Mouse (Mus musculus): ENCODE results near the gene Ros1. TPM values are rescaled to one million over a fixed set of nuclear protein-coding genes. Genes with fewer than 3 reads are reported as not detected.

Ros1 gene
- not detected for polyA plus RNA-seq (2012; fragmentation: generic; extraction: Trizol)
- long read RNA-seq, experiment 1: 0 reads
- long read RNA-seq, experiment 2: 0 reads

- Histone ChIP-seq H3ac (ENCODE audit: control insufficient read depth, insufficient read length, low read depth) (no peak within 1 kb of the TSS), H3K27me3 (ENCODE audit: control insufficient read depth, insufficient read depth, insufficient read length) (no peaks in the 10 kb centered on the region), H3K79me3 (ENCODE audit: low read depth) (no peaks in the 10 kb centered on the region), H3K79me2 (ENCODE audit: control insufficient read depth, insufficient read depth) (no peaks in the 10 kb centered on the region), H3K36me3 (ENCODE audit: control insufficient read depth, insufficient read depth) (no peaks in the 10 kb centered on the region), H3K4me3 (ENCODE audit: insufficient read depth, poor library complexity, severe bottlenecking) (no peak within 1 kb of the TSS)
- TF ChIP-seq MAX (IDR thresholded peaks at IDR 0.05) (no peak), USF1 (IDR thresholded peaks at IDR 0.05; ENCODE audit: low read depth) (no peak), FOSL1 (IDR thresholded peaks at IDR 0.05; ENCODE audit: insufficient read depth, low read length, poor library complexity, severe bottlenecking) (no peak)
These were observed at the start of gene Ros1 for GRCm38 (mm10) chr10:52194957-52195852. TSS of gene Ros1 (minus strand) at chr10:52195244.

GRCm38 (mm10) chr10:52242680-52243323, 47.8 kb upstream of the Ros1 start:
- H3K79me2 ChIP-seq (ENCODE audit: control insufficient read depth, insufficient read depth): peaks cover 17% of the 10 kb centered on the region
- H3ac ChIP-seq (ENCODE audit: control insufficient read depth, insufficient read length, low read depth): no peak overlapping the region
- H3K4me3 ChIP-seq (ENCODE audit: insufficient read depth, poor library complexity, severe bottlenecking): no peak overlapping the region
- TF ChIP-seq CEBPB (IDR thresholded peaks at IDR 0.05; ENCODE audit: low read depth) (no peak), MYOG (IDR thresholded peaks at IDR 0.05; ENCODE audit: control insufficient read depth, extremely low read depth, insufficient read length) (no peak), CTCF (IDR thresholded peaks at IDR 0.05; ENCODE audit: control insufficient read depth, insufficient read depth, insufficient read length) (no peak)
- H3K27me3 ChIP-seq (ENCODE audit: control insufficient read depth, insufficient read depth, insufficient read length): no peaks in the 10 kb centered on the region
- no peaks in the 10 kb centered on the region for H3K36me3 ChIP-seq (ENCODE audit: control insufficient read depth, insufficient read depth)
- peaks cover 10% of the 10 kb centered on the region for H3K79me3 ChIP-seq (ENCODE audit: low read depth)

- H3K79me2 ChIP-seq (ENCODE audit: control insufficient read depth, insufficient read depth): peaks cover 19% of the 10 kb centered on the region
- no peak overlapping the region for H3K4me3 ChIP-seq (ENCODE audit: insufficient read depth, poor library complexity, severe bottlenecking)
- H3ac ChIP-seq (ENCODE audit: control insufficient read depth, insufficient read length, low read depth): no peak overlapping the region
- peaks cover 10% of the 10 kb centered on the region for H3K79me3 ChIP-seq (ENCODE audit: low read depth)
- TF ChIP-seq MAX (IDR thresholded peaks at IDR 0.05) (no peak), CTCF (IDR thresholded peaks at IDR 0.05; ENCODE audit: control insufficient read depth, insufficient read depth, insufficient read length) (no peak), USF1 (IDR thresholded peaks at IDR 0.05; ENCODE audit: low read depth) (no peak), MYOG (IDR thresholded peaks at IDR 0.05; ENCODE audit: control insufficient read depth, extremely low read depth, insufficient read length) (no peak), FOSL1 (IDR thresholded peaks at IDR 0.05; ENCODE audit: insufficient read depth, low read length, poor library complexity, severe bottlenecking) (no peak), CEBPB (IDR thresholded peaks at IDR 0.05; ENCODE audit: low read depth) (no peak), MYOD1 (IDR thresholded peaks at IDR 0.05; ENCODE audit: control insufficient read depth, insufficient read length, low read depth) (no peak)
- H3K36me3 ChIP-seq (ENCODE audit: control insufficient read depth, insufficient read depth): peaks cover 1% of the 10 kb centered on the region
- no peaks in the 10 kb centered on the region for H3K27me3 ChIP-seq (ENCODE audit: control insufficient read depth, insufficient read depth, insufficient read length)
These were observed 47.0 kb upstream of the Ros1 start for GRCm38 (mm10) chr10:52242015-52242414.

GRCm38 (mm10) chr10:52235461-52235860, 40.4 kb upstream of the Ros1 start:
- H3K79me3 ChIP-seq (ENCODE audit: low read depth): peaks cover 15% of the 10 kb centered on the region
- H3K79me2 ChIP-seq (ENCODE audit: control insufficient read depth, insufficient read depth): peaks cover 34% of the 10 kb centered on the region
- H3K36me3 ChIP-seq (ENCODE audit: control insufficient read depth, insufficient read depth): peaks cover 4% of the 10 kb centered on the region
- TF ChIP-seq USF1 (IDR thresholded peaks at IDR 0.05; ENCODE audit: low read depth): no peak
- TF ChIP-seq MAX (IDR thresholded peaks at IDR 0.05): no peak
- no peak for TF ChIP-seq CEBPB (IDR thresholded peaks at IDR 0.05; ENCODE audit: low read depth)
- no peak for TF ChIP-seq MYOD1 (IDR thresholded peaks at IDR 0.05; ENCODE audit: control insufficient read depth, insufficient read length, low read depth)
- TF ChIP-seq FOSL1 (IDR thresholded peaks at IDR 0.05; ENCODE audit: insufficient read depth, low read length, poor library complexity, severe bottlenecking): no peak
- TF ChIP-seq CTCF (IDR thresholded peaks at IDR 0.05; ENCODE audit: control insufficient read depth, insufficient read depth, insufficient read length): no peak
- TF ChIP-seq MYOG (IDR thresholded peaks at IDR 0.05; ENCODE audit: control insufficient read depth, extremely low read depth, insufficient read length): no peak
- H3K27me3 ChIP-seq (ENCODE audit: control insufficient read depth, insufficient read depth, insufficient read length): no peaks in the 10 kb centered on the region
- no peak overlapping the region for H3ac ChIP-seq (ENCODE audit: control insufficient read depth, insufficient read length, low read depth)
- H3K4me3 ChIP-seq (ENCODE audit: insufficient read depth, poor library complexity, severe bottlenecking): no peak overlapping the region

- H3K27me3 ChIP-seq (ENCODE audit: control insufficient read depth, insufficient read depth, insufficient read length): no peaks in the 10 kb centered on the region
- H3K79me3 ChIP-seq (ENCODE audit: low read depth): peaks cover 14% of the 10 kb centered on the region
- peak overlapping the region; percentile 79 for H3K4me3 ChIP-seq (ENCODE audit: insufficient read depth, poor library complexity, severe bottlenecking)
- no peak for TF ChIP-seq CTCF (IDR thresholded peaks at IDR 0.05; ENCODE audit: control insufficient read depth, insufficient read depth, insufficient read length)
- no peak for TF ChIP-seq CEBPB (IDR thresholded peaks at IDR 0.05; ENCODE audit: low read depth)
- TF ChIP-seq MYOD1 (IDR thresholded peaks at IDR 0.05; ENCODE audit: control insufficient read depth, insufficient read length, low read depth): no peak
- TF ChIP-seq FOSL1 (IDR thresholded peaks at IDR 0.05; ENCODE audit: insufficient read depth, low read length, poor library complexity, severe bottlenecking): no peak
- TF ChIP-seq USF1 (IDR thresholded peaks at IDR 0.05; ENCODE audit: low read depth): no peak
- TF ChIP-seq MYOG (IDR thresholded peaks at IDR 0.05; ENCODE audit: control insufficient read depth, extremely low read depth, insufficient read length): no peak
- no peak for TF ChIP-seq MAX (IDR thresholded peaks at IDR 0.05)
- H3K36me3 ChIP-seq (ENCODE audit: control insufficient read depth, insufficient read depth): peaks cover 4% of the 10 kb centered on the region
- H3ac ChIP-seq (ENCODE audit: control insufficient read depth, insufficient read length, low read depth): no peak overlapping the region
- H3K79me2 ChIP-seq (ENCODE audit: control insufficient read depth, insufficient read depth): peaks cover 30% of the 10 kb centered on the region
These were observed 39.6 kb upstream of the Ros1 start for GRCm38 (mm10) chr10:52234654-52234981.
